Mouse (Mus musculus): ENCODE results near the gene Sox21. TPM values are rescaled to one million over a fixed set of nuclear protein-coding genes. Genes with fewer than 3 reads are reported as not detected.

Gene Sox21
- polyA plus RNA-seq (2012; rRNA removed) = 11.3 TPM in 2 replicates

DNA sequence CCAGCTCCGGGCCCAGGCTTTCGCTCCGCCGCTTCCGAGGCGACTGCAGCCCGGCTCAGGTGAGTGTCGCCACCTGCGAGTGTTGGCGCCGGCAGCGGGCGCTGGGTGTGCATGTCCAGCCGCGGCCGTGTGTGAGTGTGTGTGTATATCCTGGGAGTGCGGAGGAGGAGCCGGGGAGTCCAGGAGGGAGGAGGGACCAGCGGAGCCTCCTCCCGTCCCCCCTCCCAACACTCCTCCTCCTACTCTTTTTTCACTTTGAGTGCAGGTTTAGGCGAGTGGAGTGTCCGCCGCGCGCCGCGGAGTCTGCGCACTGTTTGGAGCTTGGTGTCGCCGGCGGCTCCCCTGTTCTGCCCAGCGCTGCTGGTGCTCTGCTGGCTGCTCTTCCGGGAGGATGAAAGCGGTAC, at the start of gene Sox21:
Sox21 (minus strand) TSS at position 145 of the 404 bp plus-strand sequence.

DNA sequence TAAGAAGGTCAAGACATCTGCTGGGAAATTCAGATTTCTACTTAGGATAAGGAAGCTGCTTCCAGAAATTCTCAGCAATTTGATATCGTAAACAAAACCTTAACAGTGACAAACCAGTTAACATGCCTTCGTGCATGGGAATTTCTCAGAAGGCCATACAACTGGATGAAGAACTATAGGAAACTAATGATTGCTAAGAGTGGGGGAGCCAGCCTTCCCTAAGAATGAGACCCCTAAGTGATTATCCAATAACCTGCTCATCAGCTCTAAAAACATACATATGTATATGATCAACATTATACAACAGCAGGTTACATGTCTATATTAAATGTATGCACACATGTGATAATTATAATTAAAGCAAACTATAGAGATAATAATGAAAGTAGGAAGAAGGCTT, 29.8 kb upstream of the Sox21 start, which contains the start of gene Gm9376:
Gm9376 (plus strand) TSS at position 301 of the 400 bp plus-strand sequence.

Other genes with a start within 250 kb of the Sox21 start
- gene Dct, start 184.8 kb downstream of the Sox21 start, polyA plus RNA-seq (2012; rRNA removed) = 0.72 and 1.1 TPM in 2 replicates
- gene Tgds, start 104.3 kb downstream of the Sox21 start, polyA plus RNA-seq (2012; rRNA removed) = 16.5 and 18.3 TPM in 2 replicates
- gene Gpr180, start 99.9 kb downstream of the Sox21 start, polyA plus RNA-seq (2012; rRNA removed) = 26.2 and 31.2 TPM in 2 replicates
- gene Gm9376, start 29.9 kb upstream of the Sox21 start, polyA plus RNA-seq (2012; rRNA removed) = not detected in 2 replicates